Mouse (Mus musculus): ENCODE results near the gene Eci1.
A peak's percentile ranks its signal among the peaks of the same experiment; 100 is the strongest.

Gene Eci1

GRCm38 (mm10) chr17:24474557-24474956, 48.1 kb downstream of the Eci1 start:
- DNase-seq = no peak

- no peak for DNase-seq
Measured at GRCm38 (mm10) chr17:24475586-24475985, 49.1 kb downstream of the Eci1 start.

- DNase-seq = no peak
Measured at GRCm38 (mm10) chr17:24476022-24476776, 49.8 kb downstream of the Eci1 start.

GRCm38 (mm10) chr17:24477053-24477984, 50.9 kb downstream of the Eci1 start:
- no peak for DNase-seq

DNA sequence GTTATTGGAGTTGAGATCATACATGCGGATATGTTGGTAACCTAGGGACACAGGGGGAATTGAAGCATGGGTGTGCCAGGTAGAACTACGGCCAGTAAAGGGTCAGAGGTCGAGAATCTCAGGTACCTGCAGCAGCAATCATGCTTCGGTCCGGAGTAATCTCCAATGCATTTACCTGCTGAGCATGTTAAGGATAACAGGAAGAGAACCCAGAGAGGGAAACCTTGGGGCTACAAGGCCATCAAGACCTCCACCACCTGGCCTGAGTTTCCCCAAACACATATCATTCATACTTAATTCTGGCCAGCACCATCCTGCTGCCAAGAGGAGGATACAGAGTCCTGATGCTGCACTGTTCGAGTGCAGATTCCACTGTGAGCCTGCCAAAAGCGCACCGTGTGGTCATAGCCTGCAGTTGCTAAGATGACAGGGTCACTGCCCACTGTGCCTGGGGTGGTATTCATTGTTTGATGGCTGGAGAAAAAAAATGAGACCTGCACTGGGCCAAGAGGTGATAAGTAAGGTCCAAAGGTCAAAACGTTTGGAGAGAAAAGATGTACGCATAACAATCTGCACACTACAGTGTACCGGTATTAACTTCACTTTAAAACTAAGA, 51.7 kb downstream of the Eci1 start:
- DNase-seq = no peak

DNA sequence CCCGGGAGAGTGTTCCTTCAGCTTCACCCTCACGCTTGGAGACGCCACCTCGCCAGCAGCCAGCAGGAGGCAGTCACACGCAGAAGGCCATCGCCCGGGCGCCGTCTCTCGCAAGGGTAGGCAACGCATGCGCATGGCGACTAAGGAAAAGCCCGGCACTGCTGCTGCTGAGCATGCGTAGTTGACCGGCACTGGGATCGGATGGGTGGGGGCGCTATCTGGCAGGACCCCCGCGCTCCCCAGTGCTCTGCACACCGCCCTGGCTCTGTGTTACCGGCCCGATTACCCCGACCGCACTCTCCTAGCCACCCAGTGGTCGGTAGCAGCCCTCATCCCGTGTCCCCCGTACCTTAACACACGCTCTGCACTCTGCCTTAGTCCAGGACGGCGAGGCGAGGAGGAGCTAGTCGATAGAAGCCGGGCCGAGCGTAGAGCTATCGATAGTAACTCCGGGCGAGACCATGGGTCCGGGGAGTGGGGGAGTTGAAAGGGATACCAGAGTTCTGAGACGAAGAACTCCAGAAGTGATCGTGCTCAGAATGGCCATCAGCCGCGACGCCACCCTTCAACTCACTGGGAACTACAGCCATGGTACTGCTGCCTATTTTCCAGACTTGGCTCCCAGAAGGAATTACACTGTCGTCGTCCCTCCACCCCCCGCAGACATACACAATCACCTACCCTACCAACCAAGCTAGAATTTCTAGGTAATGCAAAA, 52.4 kb downstream of the Eci1 start, which contains the start of gene Mlst8:
Gene Mlst8 (minus strand): TSS at position 416 of the 718 bp plus-strand sequence.
- peak; percentile 96 to 97 for DNase-seq

DNA sequence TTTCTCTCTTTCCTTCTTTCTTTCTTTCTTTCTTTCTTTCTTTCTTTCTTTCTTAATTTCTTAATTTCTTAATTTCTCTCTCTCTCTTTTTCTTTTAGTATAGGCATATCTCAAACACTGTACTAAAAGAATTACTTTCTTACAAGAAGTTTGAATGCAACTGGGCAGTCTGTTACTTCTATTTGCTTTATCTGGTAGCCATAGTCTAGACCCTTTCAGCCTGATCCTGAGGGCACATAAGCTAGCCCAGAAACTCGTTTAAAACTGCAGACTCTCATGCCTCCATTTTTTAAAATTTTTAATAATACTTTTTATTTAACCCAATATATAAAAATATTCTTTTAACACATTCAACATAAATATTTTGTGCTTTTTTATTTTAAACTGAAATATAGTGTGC, 53.0 kb downstream of the Eci1 start:
- DNase-seq = no peak

DNA sequence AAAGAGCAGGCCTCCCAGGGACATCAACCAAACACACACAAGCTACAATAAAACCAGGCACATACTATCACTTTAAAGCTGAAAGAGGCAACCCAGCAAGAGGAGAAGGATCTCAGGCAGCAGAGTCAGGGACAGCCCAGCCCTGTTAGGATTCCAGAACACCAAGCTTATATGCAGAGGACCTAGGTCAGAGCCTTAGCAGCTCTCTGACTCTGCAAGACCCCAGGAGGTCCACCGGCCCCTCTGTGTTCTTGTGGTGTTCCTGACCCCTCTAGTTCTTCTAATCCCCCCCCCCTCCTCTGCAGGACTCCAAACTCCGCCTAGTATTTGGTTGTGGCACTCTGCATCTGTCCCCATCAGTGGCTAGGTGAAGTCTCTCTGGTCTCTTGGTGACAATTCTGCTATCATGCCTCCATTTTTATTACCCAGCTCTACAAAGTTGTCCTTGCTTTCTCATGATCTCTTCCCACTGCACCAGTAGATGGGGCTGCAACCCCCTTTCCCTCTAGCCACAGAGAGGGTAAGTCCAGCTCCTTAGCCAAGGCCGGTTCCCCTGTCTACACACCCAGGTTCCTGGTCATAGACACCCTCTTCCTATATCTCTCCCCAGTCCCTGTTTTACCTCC, 53.9 kb downstream of the Eci1 start:
- no peak for DNase-seq

DNA sequence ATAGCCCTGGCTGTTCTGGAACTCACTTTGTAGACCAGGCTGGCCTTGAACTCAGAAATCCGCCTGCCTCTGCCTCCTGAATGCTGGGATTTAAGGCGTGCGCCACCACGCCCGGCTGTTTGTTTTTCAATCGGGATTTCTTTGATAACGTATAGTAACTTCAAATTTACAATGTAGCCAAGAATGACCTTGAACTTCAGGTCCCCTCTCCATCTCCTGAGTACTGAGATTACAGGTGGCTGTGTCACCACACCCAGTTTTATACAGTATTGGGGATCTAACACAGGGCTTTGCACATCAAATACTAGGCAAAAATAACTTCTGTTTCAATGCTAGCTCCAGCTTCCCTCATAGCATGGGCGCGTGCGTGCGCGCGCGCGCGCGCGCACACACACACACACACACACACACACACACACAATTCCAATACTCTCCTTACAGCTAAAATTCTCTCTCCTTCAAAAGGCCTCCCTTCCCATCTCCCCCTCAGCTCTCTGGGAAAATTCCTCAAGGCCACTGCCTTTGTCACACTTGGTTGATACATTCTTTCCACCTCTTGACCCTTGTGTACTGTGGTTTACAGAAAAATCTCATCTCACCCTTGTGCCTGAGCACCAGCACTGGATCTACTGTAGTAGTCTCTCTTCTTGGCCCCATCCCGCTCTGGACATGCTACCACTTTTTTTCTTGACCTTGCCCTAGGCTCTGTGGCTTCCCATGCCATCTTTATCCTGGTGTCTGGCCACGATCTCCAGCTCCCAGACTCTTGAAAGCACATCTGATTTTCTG, 54.8 kb downstream of the Eci1 start:
- DNase-seq = no peak

DNA sequence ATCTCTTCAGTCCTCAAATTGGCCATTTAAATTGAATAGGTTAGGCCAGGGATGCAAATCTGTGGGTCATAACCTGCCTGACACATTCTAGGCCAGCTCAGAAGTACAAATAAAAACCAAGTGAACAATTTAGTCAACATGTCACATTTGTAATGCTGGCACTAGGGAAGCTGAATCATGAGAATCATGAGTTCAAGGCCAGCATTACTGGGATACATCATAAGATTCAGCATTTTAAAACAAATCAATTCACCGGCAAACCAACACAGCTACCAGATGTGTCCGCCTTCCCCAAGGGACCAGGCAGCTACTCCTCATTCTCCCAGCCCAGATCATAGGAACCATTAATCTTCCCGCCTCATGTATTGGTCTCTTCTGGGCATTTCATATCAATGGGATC, 57.1 kb downstream of the Eci1 start:
- DNase-seq = no peak

- peak in 1 of 2 experiments; percentile 26 for DNase-seq
Measured at GRCm38 (mm10) chr17:24485090-24485860, 58.8 kb downstream of the Eci1 start.

GRCm38 (mm10) chr17:24488186-24488661, 61.8 kb downstream of the Eci1 start, which contains the start of gene Caskin1:
Gene Caskin1 (plus strand): TSS chr17:24488601.
- DNase-seq = no peak

- DNase-seq = peak in 1 of 2 experiments; percentile 16
Measured at GRCm38 (mm10) chr17:24488662-24489264, 62.3 kb downstream of the Eci1 start.
